Mouse (Mus musculus) layer of hippocampus, postnatal 14 days (tissue): ENCODE results near the gene Tmem230. TPM values are rescaled to one million over a fixed set of nuclear protein-coding genes. Genes with fewer than 3 reads are reported as not detected.
"Not testable (repeated sequence)": the region's sequence is repeated elsewhere in the genome, so short reads cannot be mapped to it uniquely, and the experiment has no call there.

ENCODE experiments used
- DNase-seq, 2 experiments: peaks; one replicate each; pipeline ENCODE4 v3.0.0; 2021 to 2022; ENCODE audit warnings: low spot score in 2 of 2, mixed read lengths in 1 of 2
- long read RNA-seq, 2 experiments: library from polyadenylated mRNA; stranded (forward); transcript quantifications; one replicate each; pipeline ENCODE4 v2.0.0; 2021
- total RNA-seq, 2 experiments: library from RNA; stranded (reverse); gene quantifications; 2 replicates each; pipeline ENCODE4 v1.2.3; 2021

The Tmem230 gene
- 10 to 100 TPM; 25.8 to 27.7 TPM for total RNA-seq
- long read RNA-seq, experiment 1, transcript Tmem230-201 (4 exons, 1,612 nt): major isoform, 28 of 35 reads
- long read RNA-seq, experiment 1, partial matches to known transcripts: 0 of 35 reads
- long read RNA-seq, experiment 1, other reads (novel, unspliced or antisense): 4 of 35 reads
- long read RNA-seq, experiment 2, transcript Tmem230-201 (4 exons, 1,612 nt): major isoform, 38 of 49 reads
- long read RNA-seq, experiment 2, partial matches to known transcripts: 0 of 49 reads
- long read RNA-seq, experiment 2, other reads (novel, unspliced or antisense): 6 of 49 reads

DNA sequence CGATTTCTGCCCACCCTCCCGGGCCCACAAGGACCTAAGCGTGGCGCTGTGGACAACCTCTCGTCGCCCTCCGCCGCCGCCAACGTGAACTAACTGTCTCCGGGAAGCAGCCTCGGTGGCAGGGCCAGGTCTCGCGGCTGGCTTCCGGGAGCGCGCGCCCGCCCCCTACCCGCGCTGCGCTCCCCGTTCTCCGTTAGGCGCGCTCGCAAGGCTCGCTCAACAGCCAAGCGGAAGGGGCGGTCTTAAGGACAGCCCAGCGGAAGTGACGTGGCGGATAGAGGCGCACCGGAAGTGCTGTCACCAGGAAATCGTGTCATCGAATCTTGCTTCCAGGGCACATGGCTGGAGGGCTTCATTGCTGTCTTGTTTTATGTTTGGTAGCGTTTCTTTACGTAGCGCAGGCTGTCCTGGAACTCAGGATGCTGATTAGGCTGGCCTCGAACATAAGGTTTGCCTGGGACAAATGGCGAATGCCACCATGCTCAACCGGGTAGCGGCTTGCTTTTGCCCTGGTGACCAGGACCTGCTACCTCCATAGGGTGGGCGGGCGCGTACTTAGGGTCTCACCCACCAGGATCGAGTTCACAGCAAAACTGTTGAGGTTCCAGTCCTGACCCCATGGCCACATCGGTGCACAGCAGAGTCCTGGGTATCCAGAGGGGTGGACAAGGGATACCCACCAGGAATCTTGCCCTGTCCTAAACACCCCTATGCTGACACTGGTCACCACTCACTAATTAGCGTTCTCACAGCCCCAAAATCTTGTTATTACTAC, at the start of gene Tmem230:
Tmem230 (minus strand) TSS at position 269 of the 775 bp plus-strand sequence.
- DNase-seq: peak; percentile 91 to 96

DNA sequence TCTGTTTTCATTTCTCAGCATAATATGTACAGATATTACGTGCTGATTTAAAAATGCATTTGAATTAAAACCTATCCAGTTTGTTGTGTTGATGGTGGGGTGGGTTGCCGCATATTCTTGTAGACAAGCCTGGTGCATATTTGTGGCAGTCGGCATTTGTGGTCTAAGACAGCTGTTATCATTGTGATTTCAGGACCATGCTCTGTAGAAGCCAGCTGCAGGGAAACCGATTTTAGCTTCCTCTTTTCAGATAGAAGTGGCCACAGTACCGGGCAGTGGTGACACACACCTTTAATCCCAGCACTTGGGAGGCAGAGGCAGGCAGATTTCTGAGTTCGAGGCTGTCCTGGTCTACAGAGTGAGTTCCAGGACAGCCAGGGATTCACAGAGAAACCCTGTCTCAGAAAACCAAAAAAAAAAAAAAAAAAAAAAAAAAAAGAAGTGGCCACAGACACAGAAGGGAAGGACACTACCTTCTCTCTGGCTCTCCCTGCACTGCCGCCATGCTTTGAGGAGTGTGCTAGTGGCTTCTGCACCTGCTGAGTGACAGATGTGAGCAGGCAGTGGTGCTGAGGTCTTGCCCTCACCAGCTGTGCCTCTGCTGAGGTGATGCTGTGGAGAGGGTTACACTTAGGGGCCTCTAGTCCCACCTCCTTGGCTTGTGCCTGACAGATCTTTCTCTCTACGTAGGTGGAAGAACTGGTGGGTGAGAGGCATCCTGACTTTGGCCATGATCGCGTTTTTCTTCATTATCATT, 46.3 kb upstream of the Tmem230 start:
- DNase-seq: no peak

DNA sequence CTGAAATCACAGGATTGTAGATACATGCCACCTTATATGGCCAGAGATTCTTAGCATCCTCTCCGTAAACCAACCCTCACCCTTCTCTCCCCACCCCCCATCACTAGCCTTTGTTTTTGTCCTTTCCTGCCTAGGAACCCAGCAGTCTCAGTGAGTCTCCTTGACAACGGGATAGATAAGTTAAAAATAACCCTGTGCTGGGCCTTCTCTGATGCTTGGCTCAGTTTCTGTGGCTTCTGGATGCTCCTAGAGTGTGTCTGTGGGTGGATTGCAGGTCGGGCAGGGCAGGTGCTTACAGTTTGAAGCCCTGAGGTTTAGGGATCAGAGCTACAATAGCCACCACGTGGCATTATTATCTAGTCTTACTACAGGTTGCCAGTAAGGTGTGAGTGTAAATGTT, 44.5 kb upstream of the Tmem230 start:
- DNase-seq: peak; percentile 55

DNA sequence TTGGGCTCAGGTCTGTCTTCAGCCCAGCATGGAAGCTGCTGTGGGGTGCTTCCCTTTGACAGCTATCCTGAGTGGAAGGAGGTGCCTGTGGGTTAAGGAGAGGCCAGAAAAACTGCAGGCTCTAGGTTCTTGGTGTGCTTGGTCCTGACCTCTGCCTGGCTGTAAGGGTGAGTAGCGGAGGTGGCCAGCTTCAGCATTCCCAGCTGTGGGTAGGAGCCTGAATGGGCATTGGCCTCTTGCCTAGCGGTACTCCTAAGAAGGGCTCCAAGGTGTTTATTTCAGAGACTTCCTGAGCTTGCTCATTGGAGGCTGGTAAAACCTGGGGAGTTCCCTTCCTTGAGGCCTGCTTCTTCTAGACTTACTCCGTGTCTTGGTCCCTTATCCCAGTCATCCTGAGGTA, 43.7 kb upstream of the Tmem230 start:
- DNase-seq: no peak

DNA sequence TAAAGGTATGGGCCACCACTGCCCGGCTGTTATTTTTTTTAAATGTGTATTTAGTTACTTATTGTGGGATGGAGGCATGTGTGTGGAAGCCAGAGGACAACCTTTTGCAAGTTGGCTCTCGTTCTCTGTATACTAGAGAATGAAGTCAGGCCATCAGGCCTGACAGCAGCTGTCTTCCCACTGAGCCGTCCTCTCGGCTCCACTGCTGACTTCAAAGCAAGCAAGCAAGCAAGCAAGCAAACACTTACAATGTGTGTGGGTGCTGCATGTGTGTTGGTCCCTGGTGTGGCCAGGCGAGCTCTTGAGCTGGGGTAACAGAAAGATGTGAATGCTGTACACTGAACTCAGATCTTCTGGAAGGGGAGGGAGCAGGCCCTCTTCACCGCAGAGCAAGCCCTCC, 43.2 kb upstream of the Tmem230 start:
- DNase-seq: no peak

DNA sequence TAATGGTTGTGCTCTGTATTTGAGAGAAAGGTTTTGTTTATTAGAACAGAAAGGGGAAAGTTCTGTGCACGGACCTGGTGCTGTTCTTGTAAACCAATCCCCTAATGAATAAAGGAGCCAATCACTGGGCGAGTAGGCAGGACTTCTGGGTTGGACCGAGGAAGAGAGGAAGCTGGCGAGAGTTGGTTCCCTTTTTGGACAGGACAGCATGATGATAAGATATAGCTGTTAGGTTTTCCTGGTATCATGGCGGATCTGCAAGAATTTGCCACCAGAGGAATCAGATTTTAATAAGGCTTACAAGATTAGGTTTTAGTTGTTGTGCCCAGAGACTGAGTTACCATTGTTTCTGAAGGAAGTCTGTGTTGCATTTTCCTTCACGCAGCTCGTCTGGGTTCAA, 41.6 kb upstream of the Tmem230 start:
- not testable (repeated sequence) for DNase-seq

DNA sequence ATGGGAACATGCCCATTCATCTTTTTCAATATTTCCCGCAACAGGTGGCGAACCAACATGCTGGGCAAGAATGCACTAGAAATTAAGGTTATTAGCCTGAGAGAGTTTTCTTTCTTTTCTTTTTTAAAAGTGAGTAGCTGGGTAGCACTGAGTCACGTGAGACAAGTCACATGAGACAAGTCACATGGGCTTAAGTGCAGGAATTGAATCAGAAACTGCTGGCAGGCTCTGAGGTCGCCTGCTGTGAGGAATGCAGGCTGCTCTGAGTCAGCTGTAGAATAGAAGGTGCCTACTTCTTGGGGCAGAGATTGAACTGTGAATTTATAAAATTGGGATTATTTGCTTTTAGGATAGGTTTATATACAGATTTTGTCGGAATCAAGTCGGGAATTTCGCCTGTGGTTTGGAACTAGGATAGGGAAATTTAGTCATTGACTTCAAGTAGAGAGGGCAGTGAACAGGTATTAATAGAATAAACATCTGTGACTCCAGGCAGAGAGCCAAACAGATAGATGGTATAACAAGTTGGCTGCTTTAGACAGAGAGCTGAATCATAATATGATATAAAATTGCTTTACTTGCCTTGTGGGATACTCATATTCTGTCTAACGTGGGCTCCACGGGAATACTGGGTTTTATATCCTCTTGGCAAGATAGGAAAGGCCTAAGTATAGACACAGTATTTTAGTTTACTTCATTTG, 38.9 kb upstream of the Tmem230 start:
- DNase-seq: no peak

DNA sequence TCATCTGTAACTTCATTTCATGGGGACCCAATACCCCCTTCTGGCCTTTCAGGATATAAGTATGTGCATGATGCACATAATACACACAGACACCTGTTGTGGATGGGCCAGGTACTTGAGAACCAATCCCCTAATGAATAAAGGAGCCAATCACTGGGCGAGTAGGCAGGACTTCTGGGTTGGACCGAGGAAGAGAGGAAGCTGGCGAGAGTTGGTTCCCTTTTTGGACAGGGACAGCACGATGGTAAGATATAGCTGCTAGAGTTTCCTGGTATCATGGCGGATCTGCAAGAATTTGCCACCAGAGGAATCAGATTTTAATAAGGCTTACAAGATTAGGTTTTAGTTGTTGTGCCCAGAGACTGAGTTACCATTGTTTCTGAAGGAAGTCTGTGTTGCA, 38.1 kb upstream of the Tmem230 start:
- not testable (repeated sequence) for DNase-seq

DNA sequence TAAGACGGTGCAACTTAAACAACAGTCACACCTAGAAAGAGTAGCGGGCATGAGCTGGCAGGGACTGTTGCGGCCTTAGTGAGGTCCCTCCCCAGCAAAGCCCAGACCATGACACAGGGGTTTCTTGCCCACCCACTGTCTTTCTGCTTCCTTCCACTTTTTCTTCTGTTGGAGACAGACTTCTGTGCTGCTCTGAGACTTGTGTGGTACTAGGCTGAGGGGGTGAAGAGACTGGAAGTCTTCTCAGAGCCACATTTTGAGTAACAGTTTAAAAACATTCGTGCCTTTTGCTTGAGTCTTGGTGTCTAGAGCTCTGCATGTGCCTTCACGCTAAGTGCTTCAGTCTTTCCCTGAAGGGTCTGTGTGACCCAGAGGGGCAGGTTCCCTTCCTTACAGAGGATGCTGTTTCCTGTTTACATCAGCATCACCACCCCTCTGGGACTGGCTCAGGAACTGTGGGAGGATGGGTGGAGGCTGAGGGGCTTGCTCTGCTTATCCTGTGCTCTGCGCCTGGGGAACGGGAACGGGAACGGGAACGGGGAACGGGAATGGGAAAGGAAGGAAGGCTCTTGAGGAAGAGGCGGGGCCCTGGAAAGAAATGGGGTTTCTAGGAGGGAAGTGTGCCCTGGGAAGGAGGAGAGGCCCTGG, 37.0 kb upstream of the Tmem230 start:
- DNase-seq: no peak

DNA sequence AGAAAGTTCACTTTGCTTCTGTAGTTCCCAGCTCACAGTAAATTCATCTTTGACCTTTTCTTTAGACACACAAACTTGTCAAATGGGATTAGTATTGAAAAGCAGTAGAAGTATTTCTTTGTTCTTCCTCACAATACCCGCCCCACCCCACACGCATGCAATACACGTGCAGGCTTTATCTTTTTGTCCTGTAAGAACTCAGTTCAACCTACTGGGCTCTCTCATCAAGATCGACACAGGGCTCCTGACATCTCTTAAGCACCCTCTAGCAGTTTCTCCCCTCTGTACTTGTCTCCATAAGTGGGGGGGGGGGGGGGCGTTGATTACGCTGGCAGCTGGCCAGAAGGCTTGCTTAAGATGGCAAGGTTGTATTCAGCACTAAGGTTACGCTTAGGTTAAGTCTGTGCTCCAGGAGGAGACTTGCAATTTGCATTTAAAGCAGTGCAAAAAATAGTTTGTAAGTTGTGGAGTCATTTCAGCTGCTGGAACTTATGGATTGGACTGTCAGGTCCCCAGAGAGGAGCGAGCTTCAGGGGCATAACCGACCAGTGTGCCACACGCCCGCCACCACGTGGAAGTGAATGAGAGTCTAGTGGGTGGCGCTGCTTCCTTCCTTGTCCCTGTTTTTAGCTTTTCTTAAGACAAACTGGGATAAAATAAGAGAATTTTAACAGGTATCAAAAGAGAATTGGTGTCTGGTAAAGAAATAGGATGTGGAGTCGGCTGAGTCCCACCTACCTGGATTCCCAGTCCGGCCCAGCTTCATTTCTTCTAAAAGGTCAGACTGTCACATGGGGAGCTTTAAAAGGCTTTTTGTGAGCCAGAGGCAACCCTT, 35.8 kb upstream of the Tmem230 start:
- no peak for DNase-seq

DNA sequence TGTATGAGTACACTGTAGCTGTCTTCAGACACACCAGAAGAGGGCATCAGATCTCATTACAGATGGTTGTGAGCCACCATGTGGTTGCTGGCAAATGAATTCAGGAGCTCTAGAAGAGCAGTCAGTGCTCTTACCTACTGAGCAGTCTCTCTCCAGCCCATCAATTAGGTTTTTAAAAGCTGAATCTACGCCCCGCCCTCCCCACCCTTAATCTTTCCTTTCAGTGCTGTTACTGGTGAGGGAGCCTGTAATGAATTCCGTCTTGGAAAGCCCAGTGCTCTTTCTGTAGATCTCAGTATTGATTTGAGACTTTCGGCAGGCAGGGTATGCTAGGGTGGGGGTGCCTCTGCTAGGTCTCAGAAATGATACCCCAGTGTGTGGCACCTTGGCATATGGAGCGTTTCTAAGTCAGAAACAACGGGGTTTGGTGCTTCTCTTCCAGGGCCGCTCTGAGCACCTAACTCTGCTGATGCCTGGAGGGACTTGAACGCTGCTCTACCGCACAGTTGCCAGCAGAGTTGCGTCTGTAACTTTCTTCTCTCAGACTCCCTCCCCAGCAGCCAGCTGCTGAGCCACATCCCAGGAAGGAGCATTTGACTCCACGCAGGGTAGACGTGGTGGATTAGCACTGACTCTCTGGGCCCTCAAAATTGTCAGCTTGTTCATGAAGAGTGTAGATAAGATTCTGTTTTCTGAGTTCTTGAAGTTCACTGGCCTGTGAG, 35.0 kb upstream of the Tmem230 start:
- DNase-seq: no peak

DNA sequence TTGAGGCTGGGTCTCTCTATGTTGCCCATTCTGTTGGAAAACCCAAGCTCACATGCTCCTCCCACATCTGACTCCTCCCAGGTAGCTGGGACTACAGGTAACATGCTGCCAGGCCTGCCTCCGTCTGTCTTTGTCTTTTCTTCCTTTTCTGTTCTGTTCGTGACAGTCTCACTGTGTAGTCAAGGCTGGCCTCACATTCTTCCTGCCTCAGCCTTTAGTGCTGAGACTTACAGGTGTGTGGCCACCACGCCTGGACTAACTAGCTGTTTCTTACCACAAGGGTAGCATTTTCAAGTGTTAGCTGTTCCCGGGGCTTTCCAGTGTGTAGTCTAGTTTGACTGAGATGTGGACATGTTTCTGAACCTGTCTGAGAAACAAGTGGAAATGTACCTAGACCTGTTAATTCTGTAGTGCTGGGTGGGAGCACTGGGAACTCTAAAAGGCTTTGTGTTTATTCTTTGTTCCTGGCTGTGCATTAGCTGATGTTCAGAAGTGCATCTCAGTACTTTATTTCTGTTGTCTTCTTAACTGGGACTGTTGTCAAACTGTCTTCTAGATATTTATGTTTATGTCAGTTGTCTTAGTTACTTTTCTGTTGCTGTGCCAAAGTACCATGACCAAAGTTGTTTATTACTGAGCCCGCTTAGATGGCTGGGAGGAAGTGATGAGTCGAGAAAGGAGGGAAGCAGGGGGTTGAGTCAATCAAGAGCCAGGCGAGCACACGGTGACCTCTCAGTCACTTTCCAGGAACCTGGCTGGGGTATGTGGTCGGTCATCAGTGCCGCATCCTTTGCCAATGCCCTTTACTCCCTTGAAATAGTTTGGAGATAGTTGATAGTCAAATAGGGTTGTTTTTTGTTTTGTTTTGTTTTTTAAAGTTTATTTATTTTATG, 34.2 kb upstream of the Tmem230 start:
- no peak for DNase-seq

DNA sequence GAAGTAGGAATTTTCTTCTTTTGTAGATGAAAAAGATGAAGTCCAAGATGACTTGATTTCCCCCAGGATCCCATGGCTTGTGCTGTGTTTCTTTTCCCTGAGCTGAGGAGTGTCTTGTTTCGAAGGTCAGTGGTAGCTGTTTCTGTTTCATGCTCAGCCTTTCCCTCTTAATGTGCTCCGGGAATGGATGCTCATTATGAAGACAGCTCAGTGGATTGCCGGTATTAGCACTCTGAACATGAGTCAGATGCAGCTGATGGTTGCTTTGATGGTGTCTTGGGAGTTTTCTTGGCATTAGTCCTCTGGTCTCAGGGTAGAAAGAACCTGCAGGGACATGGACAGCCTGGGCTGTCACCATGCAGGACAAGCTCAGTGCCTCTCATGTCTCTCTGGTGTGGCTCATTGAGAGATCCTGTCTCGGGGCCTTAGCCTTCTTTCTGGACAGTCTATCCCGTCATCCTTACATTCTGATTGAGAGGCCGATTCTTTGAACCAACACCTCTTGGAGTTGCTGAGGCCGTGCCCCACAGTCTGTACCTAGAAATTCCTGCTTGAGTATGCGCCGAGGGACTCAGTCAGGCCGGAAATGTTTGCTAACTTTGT, 33.0 kb upstream of the Tmem230 start:
- DNase-seq: no peak

DNA sequence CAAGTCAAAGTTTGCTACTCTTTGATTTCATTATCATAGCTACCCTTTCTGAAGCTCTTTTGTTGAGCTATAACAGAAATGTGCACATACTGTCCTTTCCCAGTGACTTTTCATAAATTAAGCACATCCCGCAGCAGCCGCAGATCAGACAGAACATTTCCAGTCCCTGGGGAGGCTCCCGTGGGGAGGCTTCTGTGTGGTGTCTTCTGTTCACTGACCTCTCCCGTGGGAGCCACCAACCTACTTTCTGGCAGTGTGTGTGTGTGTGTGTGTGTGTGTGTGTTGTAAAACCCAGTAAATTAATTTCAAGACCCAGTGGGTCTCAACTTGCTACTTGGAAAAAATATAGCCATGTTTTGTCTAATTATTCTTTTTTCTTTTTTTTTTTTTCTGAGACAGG, 32.4 kb upstream of the Tmem230 start:
- no peak for DNase-seq

DNA sequence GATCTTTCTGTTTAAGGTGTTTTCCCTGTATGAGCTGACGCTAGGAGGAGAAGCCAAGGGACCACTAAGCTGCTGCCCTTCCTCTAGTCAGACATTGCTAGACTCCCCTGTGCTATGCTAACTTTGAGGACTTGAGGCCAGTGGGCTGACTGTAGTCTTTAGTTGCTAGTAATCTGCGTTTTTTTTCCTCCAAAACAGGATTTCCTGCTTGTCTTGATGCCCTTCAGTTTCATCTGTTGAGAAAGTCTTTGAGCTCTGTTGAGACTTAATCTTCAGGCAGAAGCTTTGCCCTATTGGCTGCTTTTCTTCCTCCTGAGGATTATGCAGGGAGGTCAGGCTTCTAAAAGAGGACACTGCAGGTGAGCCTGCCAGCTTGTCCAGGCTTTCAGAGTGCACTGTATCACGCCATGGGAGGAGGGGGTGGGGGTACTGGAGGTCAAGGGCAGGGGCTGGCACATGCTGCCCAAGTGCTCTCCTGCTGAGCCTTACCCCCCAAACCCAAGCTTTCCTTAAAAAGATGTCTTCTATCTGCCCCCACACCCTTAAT, 31.8 kb upstream of the Tmem230 start:
- no peak for DNase-seq

DNA sequence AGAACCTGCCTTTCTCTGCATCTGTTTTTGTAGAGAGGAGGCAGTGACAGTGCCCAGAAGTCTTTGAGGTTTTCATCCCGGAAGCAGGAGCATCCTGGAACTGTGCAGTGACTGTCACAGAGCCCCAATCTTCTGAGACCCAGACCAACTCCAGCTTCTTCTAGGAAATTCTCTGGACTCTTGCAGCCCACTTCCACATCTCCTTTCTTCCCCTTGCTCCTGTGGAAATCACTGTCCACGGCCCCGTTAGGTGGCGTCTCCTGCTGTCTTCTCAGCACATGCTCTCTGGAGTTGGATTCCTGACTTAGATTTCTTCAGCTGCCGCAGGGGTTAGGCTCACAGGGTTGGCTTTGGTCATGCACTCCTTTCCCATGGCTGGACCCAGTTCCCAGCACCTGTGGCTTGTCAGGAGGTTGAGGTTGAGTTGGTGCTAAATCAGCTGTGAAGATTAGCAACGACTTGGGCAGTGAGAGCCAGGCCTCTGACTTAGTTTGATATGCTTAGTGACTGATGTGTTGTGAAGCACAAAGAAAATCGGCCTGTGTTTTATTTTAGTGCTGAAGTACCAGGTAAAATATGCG, 30.8 kb upstream of the Tmem230 start:
- no peak for DNase-seq

DNA sequence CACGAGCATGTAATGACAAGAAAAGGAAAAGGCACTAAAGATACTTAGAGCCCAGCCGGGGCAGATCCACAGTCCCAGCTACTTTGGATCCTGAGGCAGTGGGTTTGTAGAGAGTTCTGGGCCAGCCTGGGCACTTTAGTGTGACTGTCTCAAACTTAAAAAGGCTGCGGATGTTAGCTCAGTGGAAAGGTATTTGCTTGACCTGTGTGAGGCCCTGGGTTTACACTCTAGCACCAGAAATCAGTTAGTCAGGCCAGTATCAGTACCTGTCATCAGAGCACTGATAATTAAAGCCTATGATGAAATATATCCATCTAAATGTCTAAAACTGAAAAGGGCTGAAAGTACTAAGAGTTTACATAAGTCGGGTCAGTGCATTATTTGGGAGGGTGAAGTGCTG, 28.6 kb upstream of the Tmem230 start:
- DNase-seq: no peak
